Mouse (Mus musculus) heart, embryonic 16.5 days (tissue): ENCODE measurements around the gene Srsf6. TPM values are rescaled to one million over a fixed set of nuclear protein-coding genes. Genes with fewer than 3 reads are reported as not detected.

Source experiments
- ATAC-seq: fragments of 200-750 bp; cut with Nextera tagmentation; replicated peaks from 2 replicates; pipeline ENCODE4 v1.8.0; 2017; ENCODE audit warnings: moderate number of reproducible peaks; ENCODE audit not compliant: insufficient read depth, low FRiP score; ENCODE audit errors: extremely low read depth
- H3K27ac ChIP-seq: fragments of 300-500 bp; sonication (generic); 2 replicates; pipeline ENCODE4 v1.5.1; 2014; ENCODE audit warnings: mild to moderate bottlenecking, low read length, control low read depth, moderate library complexity
- H3K27me3 ChIP-seq: fragments of 300-500 bp; sonication (generic); 2 replicates; pipeline ENCODE4 v1.6.1; 2014; ENCODE audit warnings: low read length, mixed read lengths; ENCODE audit not compliant: control insufficient read depth, insufficient read depth
- H3K36me3 ChIP-seq: fragments of 300-500 bp; sonication (generic); 2 replicates; pipeline ENCODE4 v1.6.1; 2014; ENCODE audit not compliant: control insufficient read depth, insufficient read depth
- H3K4me1 ChIP-seq: fragments of 300-500 bp; sonication (generic); 2 replicates; pipeline ENCODE4 v1.6.1; 2014; ENCODE audit warnings: low read length, mixed read lengths; ENCODE audit not compliant: control insufficient read depth, insufficient read depth
- H3K4me2 ChIP-seq: fragments of 300-500 bp; sonication (generic); 2 replicates; pipeline ENCODE4 v1.6.1; 2014; ENCODE audit warnings: low read depth, mild to moderate bottlenecking, control low read depth, low read length
- H3K4me3 ChIP-seq: fragments of 300-500 bp; sonication (generic); 2 replicates; pipeline ENCODE4 v1.5.1; 2014; ENCODE audit warnings: mild to moderate bottlenecking, control low read depth, low read length
- H3K9ac ChIP-seq: fragments of 300-500 bp; sonication (generic); 2 replicates; pipeline ENCODE4 v1.6.1; 2014; ENCODE audit warnings: low read length, control low read depth
- H3K9me3 ChIP-seq: fragments of 300-500 bp; sonication (generic); replicated peaks from 2 replicates; pipeline ENCODE4 v1.6.1; 2016; ENCODE audit warnings: low read length; ENCODE audit not compliant: control insufficient read depth
- WGBS: fragments of 180-500 bp; shearing (Covaris S2); extraction: QIAGEN DNeasy Blood & Tissue Kit; methylation state at CpG from one replicate; pipeline ENCODE4 v1.1.7; 2014; 5-methylcytosine and 5-hydroxymethylcytosine counted together
- polyA plus RNA-seq: library from polyadenylated mRNA; unstranded; fragments of >200 nt; fragmentation: Nextera tagmentation; extraction: Ambion mirVana; gene quantifications from 2 replicates; pipeline ENCODE4 v1.2.1, GENCODE M21; 2015

Gene Srsf6
- polyA plus RNA-seq, 1 experiment from 2014 or later = 129 TPM

GRCm38 (mm10) chr2:162927918-162928585 lies 3.3 kb upstream of the Srsf6 start:
- no peak overlapping the region for H3K9ac ChIP-seq
- ATAC-seq = no peak
- H3K27me3 ChIP-seq = 0 out of 2 replicates have a peak, but pooled peaks cover 3% of the 10 kb centered on the region
- H3K4me3 ChIP-seq = no peak overlapping the region
- H3K36me3 ChIP-seq = no peaks in the 10 kb centered on the region
- 58% methylated on average over 3 of the region's 3 CpGs for WGBS
- peaks cover 9% of the 10 kb centered on the region for H3K4me1 ChIP-seq
- H3K4me2 ChIP-seq = no peak overlapping the region
- no peaks in the 10 kb centered on the region for H3K9me3 ChIP-seq
- H3K27ac ChIP-seq = no peak overlapping the region

- Histone ChIP-seq H3K4me1 (peaks cover 11% of the 10 kb centered on the region), H3K9ac (no peak overlapping the region), H3K4me2 (peak overlapping the region; percentile 93; the same call in 1 of the 2 replicates), H3K9me3 (no peaks in the 10 kb centered on the region), H3K27ac (no peak overlapping the region), H3K36me3 (peaks cover 14% of the 10 kb centered on the region), H3K4me3 (no peak overlapping the region), H3K27me3 (0 out of 2 replicates have a peak, but pooled peaks cover 3% of the 10 kb centered on the region)
- WGBS = 50% methylated on average over 3 of the region's 3 CpGs
- ATAC-seq = no peak
Measured at GRCm38 (mm10) chr2:162929704-162930103, 1.6 kb upstream of the Srsf6 start.

DNA sequence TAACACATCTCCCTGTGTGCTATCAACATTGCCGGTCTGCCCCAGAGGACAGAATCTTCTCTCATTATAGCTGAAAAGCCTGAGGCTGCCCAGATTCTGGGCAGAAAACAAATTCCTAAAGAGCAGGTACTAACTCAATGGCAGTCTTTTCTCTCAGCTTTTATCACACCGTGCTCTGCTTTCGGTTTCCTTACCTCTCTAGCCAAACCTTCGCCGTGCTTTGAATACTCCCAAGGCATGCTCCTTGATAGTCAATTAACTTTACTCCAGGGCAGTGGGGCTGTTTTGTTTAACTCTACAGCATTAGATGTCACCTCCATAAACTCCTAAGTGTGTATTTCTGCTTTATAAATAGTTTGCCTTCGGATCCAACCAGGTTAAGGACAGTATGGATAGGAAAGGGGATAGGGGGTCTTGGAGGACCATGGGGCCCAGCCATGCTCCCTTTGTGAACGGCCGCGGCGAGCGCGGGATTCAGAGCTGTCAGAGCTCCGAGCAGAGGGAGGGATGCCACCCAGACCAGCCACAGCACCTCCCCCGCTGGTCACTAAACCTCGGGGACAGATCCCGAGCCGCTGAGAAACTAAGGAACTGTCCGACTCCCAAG lies 709 bp upstream of the Srsf6 start:
- Histone ChIP-seq H3K4me2 (peak overlapping the region; percentile 93), H3K9ac (peak overlapping the region; percentile 100), H3K4me1 (peaks cover 11% of the 10 kb centered on the region), H3K36me3 (peaks cover 18% of the 10 kb centered on the region), H3K27ac (peak overlapping the region; percentile 98), H3K27me3 (0 out of 2 replicates have a peak, but pooled peaks cover 3% of the 10 kb centered on the region), H3K4me3 (peak overlapping the region; percentile 99), H3K9me3 (no peaks in the 10 kb centered on the region)
- under 1% methylated on average over 18 of the region's 18 CpGs for WGBS
- no peak for ATAC-seq

GRCm38 (mm10) chr2:162931674-162932650 lies 634 bp downstream of the Srsf6 start:
- peak; percentile 45 for ATAC-seq

GRCm38 (mm10) chr2:162932706-162933105 lies 1.4 kb downstream of the Srsf6 start:
- Histone ChIP-seq H3K36me3 (peaks cover 36% of the 10 kb centered on the region), H3K4me1 (peaks cover 11% of the 10 kb centered on the region), H3K27me3 (0 out of 2 replicates have a peak, but pooled peaks cover 3% of the 10 kb centered on the region), H3K27ac (no peak overlapping the region), H3K9me3 (no peaks in the 10 kb centered on the region), H3K4me2 (peak overlapping the region; percentile 56), H3K4me3 (peak overlapping the region; percentile 99), H3K9ac (no peak overlapping the region)
- no peak for ATAC-seq
- WGBS = 51% methylated on average over 4 of the region's 4 CpGs

More at GRCm38 (mm10) chr2:162931674-162932650, 634 bp downstream of the Srsf6 start:
- Histone ChIP-seq H3K27me3 (0 out of 2 replicates have a peak, but pooled peaks cover 3% of the 10 kb centered on the region), H3K4me3 (peak overlapping the region; percentile 99), H3K9ac (peak overlapping the region; percentile 100), H3K4me1 (peaks cover 11% of the 10 kb centered on the region), H3K9me3 (no peaks in the 10 kb centered on the region), H3K4me2 (peak overlapping the region; percentile 56), H3K36me3 (peaks cover 30% of the 10 kb centered on the region), H3K27ac (peak overlapping the region; percentile 98)
- under 1% methylated on average over 101 of the region's 103 CpGs for WGBS

DNA sequence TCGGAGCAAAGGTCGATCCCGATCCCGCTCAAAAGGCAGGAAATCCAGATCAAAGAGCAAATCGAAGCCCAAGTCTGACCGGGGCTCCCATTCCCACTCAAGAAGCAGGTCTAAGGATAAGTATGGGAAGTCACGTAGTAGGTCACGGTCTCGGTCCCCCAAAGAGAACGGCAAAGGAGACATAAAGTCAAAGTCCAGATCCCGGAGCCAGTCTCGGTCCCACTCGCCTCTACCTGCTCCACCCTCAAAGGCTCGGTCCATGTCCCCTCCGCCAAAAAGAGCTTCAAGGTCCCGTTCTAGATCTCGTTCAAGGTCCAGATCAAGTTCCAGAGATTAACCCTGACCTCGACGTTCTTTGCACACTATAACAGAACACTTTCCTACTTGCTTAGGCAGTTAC lies 3.1 kb downstream of the Srsf6 start:
- peaks cover 11% of the 10 kb centered on the region for H3K4me1 ChIP-seq
- H3K4me2 ChIP-seq = no peak overlapping the region
- ATAC-seq = no peak
- no peak overlapping the region for H3K4me3 ChIP-seq
- no peaks in the 10 kb centered on the region for H3K9me3 ChIP-seq
- H3K9ac ChIP-seq = no peak overlapping the region
- peaks cover 48% of the 10 kb centered on the region for H3K36me3 ChIP-seq
- H3K27me3 ChIP-seq = no peaks in the 10 kb centered on the region
- H3K27ac ChIP-seq = no peak overlapping the region
- WGBS = 91% methylated on average over 19 of the region's 19 CpGs

GRCm38 (mm10) chr2:162935700-162936099 lies 4.4 kb downstream of the Srsf6 start:
- no peak for ATAC-seq
- Histone ChIP-seq H3K4me2 (no peak overlapping the region), H3K27ac (no peak overlapping the region), H3K36me3 (peaks cover 60% of the 10 kb centered on the region), H3K4me3 (no peak overlapping the region), H3K27me3 (no peaks in the 10 kb centered on the region), H3K9ac (no peak overlapping the region), H3K4me1 (peaks cover 7% of the 10 kb centered on the region), H3K9me3 (no peaks in the 10 kb centered on the region)
- WGBS = 95% methylated on average over 3 of the region's 3 CpGs

- Histone ChIP-seq H3K9ac (no peak overlapping the region), H3K36me3 (peaks cover 48% of the 10 kb centered on the region), H3K9me3 (no peaks in the 10 kb centered on the region), H3K27ac (no peak overlapping the region), H3K4me3 (no peak overlapping the region), H3K4me1 (peaks cover 5% of the 10 kb centered on the region; the same call in 1 of the 2 replicates), H3K4me2 (no peak overlapping the region), H3K27me3 (peaks cover 15% of the 10 kb centered on the region; the same call in 1 of the 2 replicates)
- no peak for ATAC-seq
- WGBS = 70% methylated on average over 1 of the region's 1 CpGs
Measured at GRCm38 (mm10) chr2:162939562-162939961, 8.2 kb downstream of the Srsf6 start.
